Mouse (Mus musculus): ENCODE data around the gene Rraga.
"Not testable (repeated sequence)": the region's sequence is repeated elsewhere in the genome, so short reads cannot be mapped to it uniquely, and the experiment has no call there.

Gene Rraga

GRCm38 (mm10) chr4:86591304-86591703 lies 15.8 kb downstream of the Rraga start:
- DNase-seq (ENCODE audit: low spot score), result no peak

- peak; percentile 92 for DNase-seq (ENCODE audit: low spot score)
Measured at GRCm38 (mm10) chr4:86611524-86612288, 36.2 kb downstream of the Rraga start, which contains the start of gene Haus6. Haus6 (minus strand) TSS chr4:86612055.

DNA sequence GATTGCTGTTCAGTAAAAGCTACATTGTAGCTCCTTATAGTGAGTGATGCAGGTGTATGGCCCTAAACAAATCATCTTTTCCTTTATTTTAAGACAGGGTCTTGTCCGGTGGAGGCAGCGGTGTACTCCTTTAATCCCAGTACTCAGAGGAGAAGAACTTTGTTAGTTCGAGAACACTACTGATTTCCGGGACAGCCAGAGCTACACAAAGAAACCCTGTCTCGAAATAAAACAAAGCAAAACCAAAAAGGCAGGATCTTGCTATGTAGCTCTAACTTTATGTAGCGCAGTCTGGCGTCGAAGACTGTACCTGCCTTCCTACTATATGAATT lies 36.8 kb downstream of the Rraga start:
- DNase-seq (ENCODE audit: low spot score), result no peak

- peak; percentile 8 for DNase-seq (ENCODE audit: low spot score)
Measured at GRCm38 (mm10) chr4:86620506-86620905, 45.0 kb downstream of the Rraga start.

DNA sequence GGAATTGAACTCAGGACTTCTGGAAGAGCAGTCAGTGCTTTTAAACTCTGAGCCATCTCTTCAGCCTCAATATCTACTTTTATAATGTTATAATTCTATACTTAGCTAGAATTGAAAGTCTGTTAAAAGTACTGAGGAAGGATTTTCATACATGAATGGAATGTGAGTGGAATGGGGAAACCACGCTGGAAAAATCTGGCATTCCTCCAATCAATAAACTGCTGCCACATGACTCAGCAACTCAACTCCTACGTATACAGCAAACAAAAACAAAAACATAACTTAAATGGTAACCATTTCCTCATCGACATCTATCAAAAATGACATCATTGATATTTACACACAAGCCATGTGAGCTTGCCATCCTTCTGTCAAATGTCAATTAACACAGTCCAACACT lies 46.6 kb downstream of the Rraga start:
- DNase-seq (ENCODE audit: low spot score), result no peak

GRCm38 (mm10) chr4:86622532-86622931 lies 47.1 kb downstream of the Rraga start:
- not testable (repeated sequence) for DNase-seq (ENCODE audit: low spot score)

GRCm38 (mm10) chr4:86625463-86625862 lies 50.0 kb downstream of the Rraga start:
- DNase-seq (ENCODE audit: low spot score), result no peak

GRCm38 (mm10) chr4:86626496-86626895 lies 51.0 kb downstream of the Rraga start:
- not testable (repeated sequence) for DNase-seq (ENCODE audit: low spot score)

All from left cerebral cortex, adult 11 months (tissue).